18 mouse cellular contexts compared by ENCODE assay signal in genomic region chr5:31808271-31808670, GRCm38 (mm10).
DNase-seq lines count a peak whose midpoint lies in the region; ATAC-seq and TF ChIP-seq lines count a peak whose summit lies in the region.
"Had no signal": no experiment of that assay in that cellular context is flagged by ENCODE, and none has a peak within 500 bp of the region (broad histone marks: within the 10 kb centered on the region; RNA-seq: fewer than 3 reads in every experiment).

No protein-coding gene starts in this region.

- ATAC-seq in forebrain, embryonic 14.5 days = no peak
- ATAC-seq in forebrain, embryonic 13.5 days = no peak
- ATAC-seq: intestine, embryonic 15.5 days; liver, postnatal 0 days; midbrain, embryonic 13.5 days had no signal

- intact Hi-C loops in heart, postnatal 36 days (cut with DNase I) = no loop called here

- DNase-seq in forebrain, embryonic 14.5 days (ENCODE audit: low spot score) = peak; percentile 57
- DNase-seq in heart, adult 9 months (ENCODE audit: low spot score in 2 of 2) = peak; percentile 15 to 38
- DNase-seq in heart, postnatal 36 days = no peak
- DNase-seq in brain, embryonic 14.5 days (ENCODE audit: low read depth) = peak; percentile 70
- peak; percentile 32 to 48 for DNase-seq in cerebellum, postnatal 25 days
- DNase-seq in right cerebral cortex, postnatal 25 days = no peak
- no peak for DNase-seq in MN1 (ENCODE audit: low spot score)
- DNase-seq: gastrocnemius, postnatal 10 days; liver, postnatal 0 days; spleen, adult 18-20 months; thymus, postnatal 25 days had no signal

- no peak overlapping the region for H3K9ac ChIP-seq in forebrain, embryonic 14.5 days (ENCODE audit: low read length)
- no peak overlapping the region for H3K9ac ChIP-seq in forebrain, embryonic 13.5 days
- H3K9ac ChIP-seq: intestine, embryonic 15.5 days; kidney, embryonic 15.5 days; liver, postnatal 0 days; midbrain, embryonic 13.5 days had no signal

- TF ChIP-seq CTCF in brain, embryonic 14.5 days (IDR thresholded peaks at IDR 0.05; ENCODE audit: borderline replicate concordance, extremely low read depth, insufficient read depth, insufficient read length) = no peak

- 53% methylated on average over 2 of the region's 2 CpGs for WGBS in forebrain, embryonic 14.5 days
- 82% methylated on average over 2 of the region's 2 CpGs for WGBS in forebrain, embryonic 13.5 days

- TF ChIP-seq POLR2A in brain, embryonic 14.5 days (IDR thresholded peaks at IDR 0.05; ENCODE audit: borderline replicate concordance, extremely low read depth, insufficient read depth, insufficient read length, poor library complexity, severe bottlenecking) = no peak

- H3K9me3 ChIP-seq in forebrain, embryonic 14.5 days (replicated peaks; ENCODE audit: control insufficient read depth, low read length) = no peaks in the 10 kb centered on the region
- H3K9me3 ChIP-seq in forebrain, embryonic 13.5 days (replicated peaks) = no peaks in the 10 kb centered on the region
- H3K9me3 ChIP-seq: hindbrain, embryonic 10.5 days; intestine, embryonic 15.5 days; kidney, embryonic 15.5 days; midbrain, embryonic 13.5 days had no signal

- H3K27ac ChIP-seq in forebrain, embryonic 14.5 days (ENCODE audit: low read depth, low read length) = no peak overlapping the region
- H3K27ac ChIP-seq in forebrain, embryonic 13.5 days = no peak overlapping the region
- H3K27ac ChIP-seq: hindbrain, embryonic 10.5 days; intestine, embryonic 15.5 days; kidney, embryonic 15.5 days; macrophage; midbrain, embryonic 13.5 days; stomach, postnatal 0 days had no signal

- H3K27me3 ChIP-seq in forebrain, embryonic 14.5 days (replicated peaks; ENCODE audit: control insufficient read depth, insufficient read depth, low read length) = no peaks in the 10 kb centered on the region
- H3K27me3 ChIP-seq in forebrain, embryonic 13.5 days = no peaks in the 10 kb centered on the region
- H3K27me3 ChIP-seq: intestine, embryonic 15.5 days; kidney, embryonic 15.5 days; midbrain, embryonic 13.5 days had no signal

- no peaks in the 10 kb centered on the region for H3K36me3 ChIP-seq in forebrain, embryonic 14.5 days (ENCODE audit: control insufficient read depth, insufficient read depth, low read length)
- no peaks in the 10 kb centered on the region for H3K36me3 ChIP-seq in forebrain, embryonic 13.5 days (ENCODE audit: poor library complexity, severe bottlenecking)
- H3K36me3 ChIP-seq: hindbrain, embryonic 10.5 days; intestine, embryonic 15.5 days; kidney, embryonic 15.5 days; midbrain, embryonic 13.5 days had no signal

- no peak overlapping the region for H3K4me2 ChIP-seq in forebrain, embryonic 14.5 days (ENCODE audit: low read length)
- no peak overlapping the region for H3K4me2 ChIP-seq in forebrain, embryonic 13.5 days
- H3K4me2 ChIP-seq: intestine, embryonic 15.5 days; kidney, embryonic 15.5 days; midbrain, embryonic 13.5 days had no signal

- no peak overlapping the region for H3K4me3 ChIP-seq in forebrain, embryonic 14.5 days (ENCODE audit: low read depth, low read length)
- no peak overlapping the region for H3K4me3 ChIP-seq in forebrain, embryonic 13.5 days
- H3K4me3 ChIP-seq: hindbrain, embryonic 10.5 days; intestine, embryonic 15.5 days; kidney, embryonic 15.5 days; midbrain, embryonic 13.5 days had no signal

- H3K4me1 ChIP-seq in forebrain, embryonic 14.5 days (ENCODE audit: control insufficient read depth, insufficient read depth, low read length) = peaks cover 6% of the 10 kb centered on the region
- peaks cover 8% of the 10 kb centered on the region for H3K4me1 ChIP-seq in forebrain, embryonic 13.5 days
- H3K4me1 ChIP-seq: intestine, embryonic 15.5 days; midbrain, embryonic 13.5 days had no signal

Comparison
In these comparisons a context has a peak if more than half of its experiments do, and no peak if none do; other contexts are left out.
1. DNase-seq: peak in forebrain, embryonic 14.5 days (single experiment), heart, adult 9 months (2 of 2), brain, embryonic 14.5 days (single experiment) and cerebellum, postnatal 25 days (2 of 2); none in heart, postnatal 36 days (0 of 2), right cerebral cortex, postnatal 25 days (single experiment) and MN1 (single experiment).